Mouse (Mus musculus): ENCODE measurements around the gene 5031439G07Rik. TPM values are rescaled to one million over a fixed set of nuclear protein-coding genes. Genes with fewer than 3 reads are reported as not detected.

Gene 5031439G07Rik
- polyA plus RNA-seq, 1 experiment, result 14.9 TPM

- no peak for TF ChIP-seq CTCF (IDR thresholded peaks at IDR 0.05; ENCODE audit: control insufficient read depth, insufficient read depth, low read length)
- H3K4me3 ChIP-seq (replicated peaks; ENCODE audit: control insufficient read depth, low read depth, low read length), result no peak overlapping the region
- no peak overlapping the region for H3K27ac ChIP-seq (ENCODE audit: control insufficient read depth, insufficient read depth, low read depth, low read length, poor library complexity)
- 70% methylated on average over 4 of the region's 4 CpGs for WGBS
- no peaks in the 10 kb centered on the region for H3K4me1 ChIP-seq (ENCODE audit: control insufficient read depth, insufficient read depth, low read length)
Observed at GRCm38 (mm10) chr15:85026197-85026596, 37.8 kb upstream of the 5031439G07Rik start.

GRCm38 (mm10) chr15:85022211-85022610 lies 33.9 kb upstream of the 5031439G07Rik start:
- Histone ChIP-seq H3K27ac (ENCODE audit: control insufficient read depth, insufficient read depth, low read depth, low read length, poor library complexity) (no peak overlapping the region), H3K4me1 (ENCODE audit: control insufficient read depth, insufficient read depth, low read length) (no peaks in the 10 kb centered on the region), H3K4me3 (replicated peaks; ENCODE audit: control insufficient read depth, low read depth, low read length) (no peak overlapping the region)
- TF ChIP-seq POLR2A (IDR thresholded peaks at IDR 0.05; ENCODE audit: borderline replicate concordance, control insufficient read depth, low read depth, low read length), result no peak
- WGBS, result 57% methylated on average over 4 of the region's 4 CpGs

- Histone ChIP-seq H3K27ac (ENCODE audit: control insufficient read depth, insufficient read depth, low read depth, low read length, poor library complexity) (no peak within 1 kb of the TSS), H3K4me3 (replicated peaks; ENCODE audit: control insufficient read depth, low read depth, low read length) (no peak within 1 kb of the TSS), H3K4me1 (ENCODE audit: control insufficient read depth, insufficient read depth, low read length) (no peaks in the 10 kb centered on the region)
- TF ChIP-seq CTCF (IDR thresholded peaks at IDR 0.05; ENCODE audit: control insufficient read depth, insufficient read depth, low read length) (no peak), POLR2A (IDR thresholded peaks at IDR 0.05; ENCODE audit: borderline replicate concordance, control insufficient read depth, low read depth, low read length) (no peak)
- WGBS, result 11% methylated on average over 21 of the region's 21 CpGs
Observed at GRCm38 (mm10) chr15:85016951-85017664, 28.8 kb upstream of the 5031439G07Rik start, which contains the start of gene Upk3a. Gene Upk3a, plus strand, starts transcription at chr15:85017141.

GRCm38 (mm10) chr15:85015771-85016170 lies 27.4 kb upstream of the 5031439G07Rik start:
- Histone ChIP-seq H3K27ac (ENCODE audit: control insufficient read depth, insufficient read depth, low read depth, low read length, poor library complexity) (no peak overlapping the region), H3K4me1 (ENCODE audit: control insufficient read depth, insufficient read depth, low read length) (no peaks in the 10 kb centered on the region), H3K4me3 (replicated peaks; ENCODE audit: control insufficient read depth, low read depth, low read length) (no peak overlapping the region)
- TF ChIP-seq CTCF (IDR thresholded peaks at IDR 0.05; ENCODE audit: control insufficient read depth, insufficient read depth, low read length), result no peak
- no peak for TF ChIP-seq POLR2A (IDR thresholded peaks at IDR 0.05; ENCODE audit: borderline replicate concordance, control insufficient read depth, low read depth, low read length)
- 72% methylated on average over 11 of the region's 11 CpGs for WGBS

GRCm38 (mm10) chr15:85012662-85013054 lies 24.3 kb upstream of the 5031439G07Rik start:
- no peak for TF ChIP-seq CTCF (IDR thresholded peaks at IDR 0.05; ENCODE audit: control insufficient read depth, insufficient read depth, low read length)
- no peak for TF ChIP-seq POLR2A (IDR thresholded peaks at IDR 0.05; ENCODE audit: borderline replicate concordance, control insufficient read depth, low read depth, low read length)
- WGBS, result 47% methylated on average over 2 of the region's 2 CpGs
- Histone ChIP-seq H3K27ac (ENCODE audit: control insufficient read depth, insufficient read depth, low read depth, low read length, poor library complexity) (no peak overlapping the region), H3K4me3 (replicated peaks; ENCODE audit: control insufficient read depth, low read depth, low read length) (no peak overlapping the region), H3K4me1 (ENCODE audit: control insufficient read depth, insufficient read depth, low read length) (no peaks in the 10 kb centered on the region)

GRCm38 (mm10) chr15:85011895-85012661 lies 23.7 kb upstream of the 5031439G07Rik start:
- TF ChIP-seq CTCF (IDR thresholded peaks at IDR 0.05; ENCODE audit: control insufficient read depth, insufficient read depth, low read length) (no peak), POLR2A (IDR thresholded peaks at IDR 0.05; ENCODE audit: borderline replicate concordance, control insufficient read depth, low read depth, low read length) (no peak)
- WGBS, result 57% methylated on average over 19 of the region's 19 CpGs

GRCm38 (mm10) chr15:85009666-85010065 lies 21.3 kb upstream of the 5031439G07Rik start:
- H3K27ac ChIP-seq (ENCODE audit: control insufficient read depth, insufficient read depth, low read depth, low read length, poor library complexity), result no peak overlapping the region
- 79% methylated on average over 8 of the region's 8 CpGs for WGBS
- no peaks in the 10 kb centered on the region for H3K4me1 ChIP-seq (ENCODE audit: control insufficient read depth, insufficient read depth, low read length)
- H3K4me3 ChIP-seq (replicated peaks; ENCODE audit: control insufficient read depth, low read depth, low read length), result no peak overlapping the region
- TF ChIP-seq POLR2A (IDR thresholded peaks at IDR 0.05; ENCODE audit: borderline replicate concordance, control insufficient read depth, low read depth, low read length) (no peak), CTCF (IDR thresholded peaks at IDR 0.05; ENCODE audit: control insufficient read depth, insufficient read depth, low read length) (no peak)

More at GRCm38 (mm10) chr15:85011895-85012661, 23.7 kb upstream of the 5031439G07Rik start:
- no peak overlapping the region for H3K4me3 ChIP-seq (replicated peaks; ENCODE audit: control insufficient read depth, low read depth, low read length)
- no peak overlapping the region for H3K27ac ChIP-seq (ENCODE audit: control insufficient read depth, insufficient read depth, low read depth, low read length, poor library complexity)
- no peaks in the 10 kb centered on the region for H3K4me1 ChIP-seq (ENCODE audit: control insufficient read depth, insufficient read depth, low read length)
